Mouse (Mus musculus) hindbrain, postnatal 0 days (tissue): ENCODE data around the gene Spc24. TPM values are rescaled to one million over a fixed set of nuclear protein-coding genes. Genes with fewer than 3 reads are reported as not detected.

Experiments used
- ATAC-seq: fragments of 200-750 bp; cut with Nextera tagmentation; 2 replicates; pipeline ENCODE4 v1.8.0; 2017; ENCODE audit warnings: mild to moderate bottlenecking, moderate TSS enrichment, moderate library complexity
- DNase-seq: peaks from one replicate; pipeline ENCODE4 v3.0.0-alpha.2; 2015; ENCODE audit warnings: low spot score
- H3K27ac ChIP-seq: fragments of 300-500 bp; sonication (generic); 2 replicates; pipeline ENCODE4 v1.5.1; 2014; ENCODE audit warnings: mild to moderate bottlenecking
- H3K27me3 ChIP-seq: fragments of 300-500 bp; sonication (generic); 2 replicates; pipeline ENCODE4 v1.6.1; 2014; ENCODE audit warnings: low read length, mixed read lengths; ENCODE audit not compliant: insufficient read depth
- H3K36me3 ChIP-seq: fragments of 300-500 bp; sonication (generic); 2 replicates; pipeline ENCODE4 v1.6.1; 2014; ENCODE audit warnings: low read length, mixed read lengths; ENCODE audit not compliant: insufficient read depth
- H3K4me1 ChIP-seq: fragments of 300-500 bp; sonication (generic); 2 replicates; pipeline ENCODE4 v1.6.1; 2014; ENCODE audit warnings: antibody characterized with exemption, low read length, mixed read lengths; ENCODE audit not compliant: insufficient read depth
- H3K4me2 ChIP-seq: fragments of 300-500 bp; sonication (generic); 2 replicates; pipeline ENCODE4 v1.6.1; 2014; ENCODE audit warnings: low read depth, mild to moderate bottlenecking, low read length, moderate library complexity, mixed read lengths
- H3K4me3 ChIP-seq: fragments of 300-500 bp; sonication (generic); 2 replicates; pipeline ENCODE4 v1.5.1; 2014; ENCODE audit warnings: low read length
- H3K9ac ChIP-seq: fragments of 300-500 bp; sonication (generic); replicated peaks from 2 replicates; pipeline ENCODE4 v1.6.1; 2014; ENCODE audit warnings: mild to moderate bottlenecking, low read length, moderate library complexity, mixed read lengths
- H3K9me3 ChIP-seq: fragments of 300-500 bp; sonication (generic); 2 replicates; pipeline ENCODE4 v1.6.1; 2016; ENCODE audit warnings: low read length, mixed read lengths
- CTCF ChIP-seq: IDR thresholded peaks from 2 replicates; pipeline ENCODE4 v1.5.1; 2016; ENCODE audit warnings: antibody characterized with exemption, control low read depth, low read depth
- WGBS: fragments of 180-500 bp; shearing (Covaris S2); extraction: QIAGEN DNeasy Blood & Tissue Kit; methylation state at CpG from one replicate; pipeline ENCODE4 v1.1.7; 2014; 5-methylcytosine and 5-hydroxymethylcytosine counted together
- polyA plus RNA-seq: library from polyadenylated mRNA; unstranded; fragments of >200 nt; fragmentation: Nextera tagmentation; extraction: Ambion mirVana; gene quantifications from 2 replicates; pipeline ENCODE4 v1.2.1, GENCODE M21; 2015
- total RNA-seq: library from RNA; depleted of rRNA; stranded (reverse); fragments of >200 nt; gene quantifications from 2 replicates; pipeline ENCODE4 v1.2.3, GENCODE M21; 2014

Gene Spc24
- total and polyA plus RNA-seq, 2 experiments from 2014 or later: 20.3 to 26.2 TPM

- Histone ChIP-seq H3K9me3 (no peaks in the 10 kb centered on the region), H3K36me3 (no peaks in the 10 kb centered on the region), H3K9ac (peak overlapping the region; percentile 59; the same call in 1 of the 2 replicates), H3K27ac (no peak overlapping the region), H3K4me1 (no peaks in the 10 kb centered on the region), H3K4me2 (peak overlapping the region; percentile 80), H3K4me3 (peak overlapping the region; percentile 69), H3K27me3 (no peaks in the 10 kb centered on the region)
- no peak for ATAC-seq
- TF ChIP-seq CTCF: no peak
- no peak for DNase-seq
- 64% methylated on average over 3 of the region's 3 CpGs for WGBS
Observed at GRCm38 (mm10) chr9:21799010-21799350, 38.9 kb upstream of the Spc24 start.

GRCm38 (mm10) chr9:21798345-21799009, 38.4 kb upstream of the Spc24 start, which contains the start of gene Kank2:
TSS of gene Kank2 (minus strand) at chr9:21798744.
- under 1% methylated on average over 49 of the region's 52 CpGs for WGBS
- no peak for TF ChIP-seq CTCF
- peak; percentile 78 for ATAC-seq

GRCm38 (mm10) chr9:21797921-21798344, 37.8 kb upstream of the Spc24 start:
- WGBS: under 1% methylated on average over 25 of the region's 26 CpGs
- H3K4me3 ChIP-seq: peak overlapping the region; percentile 69
- H3K9me3 ChIP-seq: no peaks in the 10 kb centered on the region
- peak overlapping the region; percentile 59 for H3K9ac ChIP-seq
- H3K4me1 ChIP-seq: no peaks in the 10 kb centered on the region
- peak overlapping the region; percentile 76 for H3K27ac ChIP-seq
- H3K36me3 ChIP-seq: no peaks in the 10 kb centered on the region
- DNase-seq (peak; percentile 38), ATAC-seq (peak; percentile 41)
- H3K4me2 ChIP-seq: peak overlapping the region; percentile 80
- TF ChIP-seq CTCF: no peak
- no peaks in the 10 kb centered on the region for H3K27me3 ChIP-seq

More at GRCm38 (mm10) chr9:21798345-21799009, 38.4 kb upstream of the Spc24 start, which contains the start of gene Kank2:
- DNase-seq: peak; percentile 73
- H3K4me2 ChIP-seq: peak within 1 kb of the TSS; percentile 80
- H3K9me3 ChIP-seq: no peaks in the 10 kb centered on the region
- H3K27me3 ChIP-seq: no peaks in the 10 kb centered on the region
- peak within 1 kb of the TSS; percentile 59 for H3K9ac ChIP-seq
- no peaks in the 10 kb centered on the region for H3K4me1 ChIP-seq
- no peaks in the 10 kb centered on the region for H3K36me3 ChIP-seq
- H3K4me3 ChIP-seq: peak within 1 kb of the TSS; percentile 69
- H3K27ac ChIP-seq: peak within 1 kb of the TSS; percentile 76

GRCm38 (mm10) chr9:21796919-21797318, 36.8 kb upstream of the Spc24 start:
- no peaks in the 10 kb centered on the region for H3K27me3 ChIP-seq
- no peaks in the 10 kb centered on the region for H3K36me3 ChIP-seq
- no peak overlapping the region for H3K4me3 ChIP-seq
- ATAC-seq (no peak), DNase-seq (no peak)
- no peak for TF ChIP-seq CTCF
- 0 out of 2 replicates have a peak overlapping the region, but pooled peaks have one; percentile 14 for H3K9ac ChIP-seq
- H3K4me1 ChIP-seq: no peaks in the 10 kb centered on the region
- 0 out of 2 replicates have a peak overlapping the region, but pooled peaks have one; percentile 80 for H3K4me2 ChIP-seq
- 68% methylated on average over 3 of the region's 3 CpGs for WGBS
- H3K9me3 ChIP-seq: no peaks in the 10 kb centered on the region
- no peak overlapping the region; the same call in 1 of the 2 replicates for H3K27ac ChIP-seq

- no peak overlapping the region for H3K9ac ChIP-seq
- no peaks in the 10 kb centered on the region for H3K36me3 ChIP-seq
- H3K9me3 ChIP-seq: no peaks in the 10 kb centered on the region
- ATAC-seq (no peak), DNase-seq (no peak)
- no peaks in the 10 kb centered on the region for H3K4me1 ChIP-seq
- no peak overlapping the region for H3K27ac ChIP-seq
- peak overlapping the region; percentile 5; the same call in 1 of the 2 replicates for H3K4me2 ChIP-seq
- H3K4me3 ChIP-seq: no peak overlapping the region
- no peaks in the 10 kb centered on the region for H3K27me3 ChIP-seq
- TF ChIP-seq CTCF: no peak
- WGBS: 66% methylated on average over 3 of the region's 3 CpGs
Observed at GRCm38 (mm10) chr9:21796259-21796658, 36.2 kb upstream of the Spc24 start.

GRCm38 (mm10) chr9:21795579-21795978, 35.5 kb upstream of the Spc24 start:
- no peak overlapping the region for H3K9ac ChIP-seq
- no peaks in the 10 kb centered on the region for H3K27me3 ChIP-seq
- no peaks in the 10 kb centered on the region for H3K36me3 ChIP-seq
- WGBS: 83% methylated on average over 5 of the region's 5 CpGs
- no peak overlapping the region for H3K27ac ChIP-seq
- no peak overlapping the region for H3K4me3 ChIP-seq
- no peaks in the 10 kb centered on the region for H3K4me1 ChIP-seq
- H3K4me2 ChIP-seq: peak overlapping the region; percentile 5; the same call in 1 of the 2 replicates
- no peak for TF ChIP-seq CTCF
- no peak for ATAC-seq
- no peak for DNase-seq
- H3K9me3 ChIP-seq: no peaks in the 10 kb centered on the region

- 85% methylated on average over 25 of the region's 25 CpGs for WGBS
- Histone ChIP-seq H3K36me3 (no peaks in the 10 kb centered on the region), H3K27ac (no peak overlapping the region), H3K4me1 (no peaks in the 10 kb centered on the region), H3K9ac (no peak overlapping the region), H3K9me3 (no peaks in the 10 kb centered on the region), H3K4me2 (no peak overlapping the region), H3K4me3 (no peak overlapping the region), H3K27me3 (no peaks in the 10 kb centered on the region)
- ATAC-seq (no peak), DNase-seq (no peak)
- no peak for TF ChIP-seq CTCF
Observed at GRCm38 (mm10) chr9:21794925-21795324, 34.8 kb upstream of the Spc24 start.
